Mouse (Mus musculus) spleen, adult 2 months (tissue): ENCODE data around the gene Barx1. TPM values are rescaled to one million over a fixed set of nuclear protein-coding genes. Genes with fewer than 3 reads are reported as not detected.

Experiments
- DNase-seq, 2 experiments: peaks; one replicate each; pipeline versions ENCODE4 v3.0.0 to v3.0.0-alpha.2; 2012 to 2021; ENCODE audit warnings: low spot score in 2 of 2, low read depth in 1 of 2
- H3K27ac ChIP-seq: fragments of 200-500 bp; 2 replicates; pipeline ENCODE4 v1.5.1; 2012; ENCODE audit warnings: low read length, inconsistent platforms; ENCODE audit not compliant: insufficient read depth
- H3K27me3 ChIP-seq: fragments of 200-500 bp; 2 replicates; pipeline ENCODE4 v1.6.1; 2012; ENCODE audit warnings: mild to moderate bottlenecking, moderate library complexity, low read length, inconsistent platforms; ENCODE audit not compliant: control insufficient read depth, insufficient read depth
- H3K36me3 ChIP-seq: fragments of 200-500 bp; 2 replicates; pipeline ENCODE4 v1.6.1; 2012; ENCODE audit warnings: mild to moderate bottlenecking, low read length, inconsistent platforms; ENCODE audit not compliant: control insufficient read depth, insufficient read depth
- H3K4me1 ChIP-seq: fragments of 200-500 bp; 2 replicates; pipeline ENCODE4 v1.6.1; 2011; ENCODE audit warnings: inconsistent platforms; ENCODE audit not compliant: control insufficient read depth, insufficient read depth, insufficient read length
- H3K4me3 ChIP-seq: fragments of 200-500 bp; 2 replicates; pipeline ENCODE4 v1.5.1; 2011; ENCODE audit warnings: mild to moderate bottlenecking, inconsistent platforms; ENCODE audit not compliant: insufficient read depth, insufficient read length; ENCODE audit errors: extremely low read depth
- CTCF ChIP-seq: fragments of 200-500 bp; IDR thresholded peaks from 2 replicates; pipeline ENCODE4 v1.5.1; 2011; ENCODE audit warnings: mild to moderate bottlenecking, inconsistent platforms; ENCODE audit not compliant: insufficient read depth, insufficient read length, insufficient replicate concordance; ENCODE audit errors: extremely low read depth
- POLR2A ChIP-seq: fragments of 200-500 bp; IDR thresholded peaks from 2 replicates; pipeline ENCODE4 v1.6.1; 2011; ENCODE audit warnings: low read depth, low read length, inconsistent platforms
- whole genome bisulfite sequencing: fragments of 180-500 bp; shearing (Covaris S2); methylation state at CpG from one replicate; pipeline ENCODE4 v1.1.7; 2018; 5-methylcytosine and 5-hydroxymethylcytosine counted together
- polyA plus RNA-seq: library from polyadenylated mRNA; depleted of rRNA; stranded (reverse); fragments of >200 nt; gene quantifications from 2 replicates; pipeline ENCODE4 v1.2.3, GENCODE M21; 2012; rRNA removed

Barx1 gene
- polyA plus RNA-seq, 1 experiment = 0.46 TPM

DNA sequence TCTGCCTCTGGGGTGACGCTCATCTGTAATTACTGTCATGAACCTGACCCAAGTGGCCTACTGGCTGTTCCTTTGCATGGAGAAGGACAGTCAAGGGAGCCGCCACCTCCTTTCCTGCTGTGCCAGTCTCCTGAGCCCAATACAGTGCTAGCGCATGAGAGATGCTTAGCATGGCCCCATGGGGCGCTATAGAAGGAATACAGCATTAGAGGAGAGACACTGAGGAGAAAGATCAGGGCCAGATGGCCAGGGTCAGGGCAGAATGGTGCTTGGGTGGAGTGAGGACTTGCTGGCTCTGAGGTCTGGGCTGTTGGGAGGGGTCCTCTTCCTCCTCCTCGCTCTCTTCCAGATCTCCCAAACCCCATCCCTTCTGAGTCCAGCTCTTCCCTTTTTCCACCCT, 23.9 kb downstream of the Barx1 start:
- H3K36me3 ChIP-seq = no peaks in the 10 kb centered on the region
- no peaks in the 10 kb centered on the region for H3K4me1 ChIP-seq
- H3K27me3 ChIP-seq = no peaks in the 10 kb centered on the region
- TF ChIP-seq CTCF (no peak), POLR2A (no peak)
- WGBS = 68% methylated on average over 5 of the region's 5 CpGs
- DNase-seq = no peak
- H3K27ac ChIP-seq = no peak overlapping the region
- H3K4me3 ChIP-seq = no peak overlapping the region

DNA sequence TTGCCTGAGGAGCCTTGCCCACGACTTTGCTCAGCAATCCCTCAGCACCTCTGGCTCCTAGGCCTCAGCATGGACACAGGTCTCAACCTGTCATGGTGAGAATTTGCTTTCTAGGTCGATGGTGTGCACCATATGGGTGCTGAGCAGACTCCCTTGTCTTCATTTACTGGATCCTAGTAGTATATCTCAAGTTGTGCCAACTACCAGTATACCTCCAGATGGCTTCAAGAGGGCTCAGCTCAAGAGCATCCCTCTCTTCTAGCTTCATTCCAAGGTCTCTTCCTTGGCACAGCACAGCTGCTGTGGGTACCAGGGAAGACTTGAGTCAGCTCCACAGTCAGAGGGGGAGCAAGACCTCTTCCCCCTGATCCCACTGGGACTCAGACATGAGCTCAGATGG, 29.2 kb downstream of the Barx1 start:
- DNase-seq = no peak
- TF ChIP-seq POLR2A = no peak
- no peak for TF ChIP-seq CTCF
- Histone ChIP-seq H3K36me3 (no peaks in the 10 kb centered on the region), H3K27me3 (no peaks in the 10 kb centered on the region), H3K4me1 (no peaks in the 10 kb centered on the region), H3K27ac (no peak overlapping the region), H3K4me3 (no peak overlapping the region)
- 23% methylated on average over 2 of the region's 2 CpGs for WGBS

DNA sequence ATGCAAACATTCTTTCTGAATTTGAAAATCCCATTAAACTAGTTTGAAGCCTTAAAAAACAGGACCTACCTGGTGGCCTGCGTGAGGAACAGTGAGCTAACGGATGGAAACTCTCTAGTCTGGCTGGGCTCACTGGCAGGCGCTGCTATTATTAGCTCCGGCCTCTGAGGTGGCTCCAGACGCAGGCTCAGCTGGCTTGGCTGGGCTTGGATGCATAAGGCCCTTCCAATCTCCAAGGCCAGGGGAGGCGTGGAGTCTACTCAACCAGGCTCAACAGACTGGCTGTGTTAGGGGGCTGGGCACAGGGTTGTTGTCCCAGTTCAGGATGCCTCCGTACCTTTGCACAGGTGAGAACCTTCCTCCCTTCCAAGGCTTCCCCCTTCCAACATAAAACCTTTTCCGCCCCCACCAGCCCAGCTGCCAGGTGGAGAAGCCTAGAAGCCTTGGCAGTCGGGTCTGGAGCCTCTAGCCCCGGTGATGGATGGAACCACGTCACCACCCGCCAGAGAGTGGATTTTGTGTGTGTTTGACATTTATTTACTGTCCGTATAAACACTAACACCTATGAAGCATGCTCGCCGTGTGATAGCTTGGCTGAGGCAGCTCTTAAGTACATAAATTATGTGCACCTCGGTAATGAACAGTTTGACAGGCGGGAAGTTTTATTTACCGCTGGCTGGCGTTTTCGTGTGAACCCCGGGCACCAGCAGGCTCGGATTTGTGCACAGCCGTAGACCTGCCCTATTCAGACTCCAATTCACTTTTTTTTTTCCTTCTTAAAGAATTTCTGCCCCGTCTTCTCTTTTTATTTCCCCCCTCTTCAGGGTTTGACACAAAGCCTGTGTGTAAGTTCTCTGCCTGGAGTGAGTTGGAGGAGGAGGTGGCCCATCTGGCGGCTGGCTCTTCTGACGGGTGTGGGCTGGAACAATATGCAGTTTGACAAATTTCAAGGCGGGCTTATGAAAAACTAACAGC, 31.6 kb downstream of the Barx1 start:
- TF ChIP-seq CTCF = no peak
- no peak for TF ChIP-seq POLR2A
- H3K36me3 ChIP-seq = no peaks in the 10 kb centered on the region
- no peak overlapping the region for H3K27ac ChIP-seq
- no peaks in the 10 kb centered on the region for H3K27me3 ChIP-seq
- 75% methylated on average over 27 of the region's 27 CpGs for WGBS
- H3K4me1 ChIP-seq = no peaks in the 10 kb centered on the region
- no peak for DNase-seq
- no peak overlapping the region for H3K4me3 ChIP-seq

DNA sequence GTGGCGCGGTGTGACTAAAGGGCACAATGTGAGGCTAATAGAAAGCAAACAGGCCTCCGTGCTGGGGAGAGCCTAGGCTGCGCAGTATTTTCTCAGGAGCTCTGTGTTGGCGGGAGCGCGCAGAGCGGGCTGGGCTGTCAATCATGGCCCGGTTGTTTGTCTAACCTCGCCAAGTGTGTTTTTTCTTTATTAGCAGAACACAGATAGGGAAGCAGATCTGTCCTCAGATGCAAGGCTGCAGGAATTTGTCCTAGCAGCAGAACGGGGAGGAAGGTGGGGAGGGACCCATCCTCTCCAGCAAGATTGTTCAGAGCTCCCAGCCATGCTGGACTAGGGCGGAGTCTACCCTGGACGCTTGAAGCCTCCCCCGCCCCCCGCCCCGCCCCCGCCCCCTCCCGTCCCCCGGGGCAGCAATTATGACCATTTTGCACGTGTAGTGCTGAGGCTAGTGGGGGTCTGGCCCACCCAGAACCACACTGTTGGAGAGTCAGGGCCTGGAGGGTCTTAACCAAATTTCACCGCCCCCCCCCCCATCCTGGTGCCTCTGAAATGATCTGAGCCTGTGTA, 43.7 kb downstream of the Barx1 start:
- no peak for DNase-seq
- no peak overlapping the region for H3K4me3 ChIP-seq
- H3K27ac ChIP-seq = no peak overlapping the region
- no peaks in the 10 kb centered on the region for H3K4me1 ChIP-seq
- WGBS = 17% methylated on average over 21 of the region's 21 CpGs
- H3K36me3 ChIP-seq = no peaks in the 10 kb centered on the region
- no peaks in the 10 kb centered on the region for H3K27me3 ChIP-seq
- TF ChIP-seq POLR2A (no peak), CTCF (no peak)

DNA sequence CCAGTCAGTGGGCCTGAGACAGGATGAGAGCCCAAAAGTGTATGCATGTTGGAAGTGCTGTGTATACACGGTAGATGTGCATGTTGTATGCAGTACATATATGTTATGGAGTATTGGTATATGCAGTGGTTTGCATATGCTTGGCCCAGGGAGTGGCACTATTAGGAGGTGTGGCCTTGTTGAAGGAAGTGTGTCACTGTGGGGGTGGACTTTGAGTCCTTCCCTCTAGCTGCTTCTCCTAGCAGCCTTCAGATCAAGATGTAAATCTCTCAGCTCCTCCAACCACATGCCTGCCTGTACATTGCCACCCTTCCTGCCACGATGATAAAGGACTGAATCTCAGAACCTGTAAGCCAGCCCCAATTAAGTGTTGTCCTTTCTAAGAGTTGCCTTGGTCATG, 49.9 kb downstream of the Barx1 start:
- Histone ChIP-seq H3K4me1 (no peaks in the 10 kb centered on the region), H3K36me3 (no peaks in the 10 kb centered on the region), H3K27ac (no peak overlapping the region), H3K27me3 (no peaks in the 10 kb centered on the region), H3K4me3 (no peak overlapping the region)
- no peak for TF ChIP-seq POLR2A
- no peak for TF ChIP-seq CTCF
- 49% methylated on average over 2 of the region's 2 CpGs for WGBS
- no peak for DNase-seq

DNA sequence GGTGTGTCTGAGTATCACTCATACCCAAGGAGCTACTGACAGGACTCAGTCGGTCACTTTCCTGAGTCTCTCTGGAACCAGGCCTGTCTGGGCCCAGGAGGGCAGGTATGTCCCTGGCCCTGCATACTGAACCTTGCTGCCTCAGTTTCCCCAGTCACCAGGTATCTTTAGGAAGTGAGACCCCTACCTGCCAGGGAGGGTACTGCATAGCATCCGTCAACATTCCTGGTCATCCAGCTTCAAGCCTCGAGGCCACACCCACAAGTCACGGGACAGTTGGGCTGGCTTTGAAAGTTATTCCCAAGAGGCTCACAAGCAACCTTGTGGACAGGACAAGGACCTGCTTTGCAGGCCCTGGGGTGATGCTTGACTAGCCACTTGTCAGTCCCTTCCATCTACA, 53.3 kb downstream of the Barx1 start:
- H3K27ac ChIP-seq = no peak overlapping the region
- TF ChIP-seq POLR2A = no peak
- peak; percentile 26; the same call in 1 of the 2 replicates for TF ChIP-seq CTCF
- no peaks in the 10 kb centered on the region for H3K36me3 ChIP-seq
- no peak overlapping the region for H3K4me3 ChIP-seq
- DNase-seq = no peak
- H3K27me3 ChIP-seq = no peaks in the 10 kb centered on the region
- WGBS = 64% methylated on average over 4 of the region's 4 CpGs
- no peaks in the 10 kb centered on the region for H3K4me1 ChIP-seq

Other genes with a start within 250 kb of the Barx1 start
- 9.9 and 10.1 TPM in 2 replicates for gene Zfp169, start 149.5 kb upstream of the Barx1 start, polyA plus RNA-seq
- not detected in 2 replicates for gene A830005F24Rik, start 149.4 kb upstream of the Barx1 start, polyA plus RNA-seq
- gene Ptpdc1, start 37.3 kb upstream of the Barx1 start, polyA plus RNA-seq = 0.79 and 0.83 TPM in 2 replicates
- 16.4 and 18.6 TPM in 2 replicates for gene Phf2, start 208.1 kb downstream of the Barx1 start, polyA plus RNA-seq